17 mouse cellular contexts compared by ENCODE assay signal in genomic region chr2:27630601-27631285, GRCm38 (mm10).
"Had no signal": no experiment of that assay in that cellular context is flagged by ENCODE, and none has a peak within 500 bp of the region (broad histone marks: within the 10 kb centered on the region; RNA-seq: fewer than 3 reads in every experiment).

No protein-coding gene starts in this region.

- H3K9me3 ChIP-seq: lung, embryonic 15.5 days; megakaryocyte, embryonic 14.5 days; midbrain, embryonic 12.5 days; neural tube, embryonic 12.5 days; stomach, embryonic 15.5 days had no signal

- H3K9ac ChIP-seq: liver, embryonic 14.5 days; lung, embryonic 15.5 days; midbrain, embryonic 12.5 days; neural tube, embryonic 12.5 days; stomach, embryonic 15.5 days had no signal

- DNase-seq: lung, adult 2 months; lung, postnatal 14 days; lung, postnatal 36 days; midbrain, embryonic 14.5 days; right cerebral cortex, postnatal 25 days; thymus, adult 2 months; thymus, postnatal 36 days had no signal

- ATAC-seq: lung, postnatal 0 days; midbrain, embryonic 16.5 days had no signal

- H3K27me3 ChIP-seq: lung, embryonic 15.5 days; stomach, embryonic 15.5 days had no signal

- H3K4me1 ChIP-seq: megakaryocyte, embryonic 14.5 days; midbrain, embryonic 12.5 days; stomach, embryonic 15.5 days had no signal

- H3K4me3 ChIP-seq: lung, embryonic 15.5 days; megakaryocyte, embryonic 14.5 days; midbrain, embryonic 12.5 days; neural tube, embryonic 12.5 days; stomach, embryonic 15.5 days had no signal

- H3K27ac ChIP-seq: liver, embryonic 14.5 days; lung, embryonic 15.5 days; macrophage; midbrain, embryonic 12.5 days; neural tube, embryonic 12.5 days; stomach, embryonic 15.5 days; stomach, postnatal 0 days had no signal

- H3K4me2 ChIP-seq: lung, embryonic 15.5 days; midbrain, embryonic 12.5 days; neural tube, embryonic 12.5 days; stomach, embryonic 15.5 days had no signal

- H3K36me3 ChIP-seq: lung, embryonic 15.5 days; midbrain, embryonic 12.5 days; neural tube, embryonic 12.5 days; stomach, embryonic 15.5 days had no signal
